Mouse (Mus musculus) urinary bladder, postnatal 4 days (tissue): ENCODE measurements around the gene Lrrc74a.
A peak's percentile ranks its signal among the peaks of the same experiment; 100 is the strongest.

Experiments used
- DNase-seq, 2 experiments: peaks; one replicate each; pipeline ENCODE4 v3.0.0; 2021 to 2022; ENCODE audit warnings: low spot score in 2 of 2

Lrrc74a gene

DNA sequence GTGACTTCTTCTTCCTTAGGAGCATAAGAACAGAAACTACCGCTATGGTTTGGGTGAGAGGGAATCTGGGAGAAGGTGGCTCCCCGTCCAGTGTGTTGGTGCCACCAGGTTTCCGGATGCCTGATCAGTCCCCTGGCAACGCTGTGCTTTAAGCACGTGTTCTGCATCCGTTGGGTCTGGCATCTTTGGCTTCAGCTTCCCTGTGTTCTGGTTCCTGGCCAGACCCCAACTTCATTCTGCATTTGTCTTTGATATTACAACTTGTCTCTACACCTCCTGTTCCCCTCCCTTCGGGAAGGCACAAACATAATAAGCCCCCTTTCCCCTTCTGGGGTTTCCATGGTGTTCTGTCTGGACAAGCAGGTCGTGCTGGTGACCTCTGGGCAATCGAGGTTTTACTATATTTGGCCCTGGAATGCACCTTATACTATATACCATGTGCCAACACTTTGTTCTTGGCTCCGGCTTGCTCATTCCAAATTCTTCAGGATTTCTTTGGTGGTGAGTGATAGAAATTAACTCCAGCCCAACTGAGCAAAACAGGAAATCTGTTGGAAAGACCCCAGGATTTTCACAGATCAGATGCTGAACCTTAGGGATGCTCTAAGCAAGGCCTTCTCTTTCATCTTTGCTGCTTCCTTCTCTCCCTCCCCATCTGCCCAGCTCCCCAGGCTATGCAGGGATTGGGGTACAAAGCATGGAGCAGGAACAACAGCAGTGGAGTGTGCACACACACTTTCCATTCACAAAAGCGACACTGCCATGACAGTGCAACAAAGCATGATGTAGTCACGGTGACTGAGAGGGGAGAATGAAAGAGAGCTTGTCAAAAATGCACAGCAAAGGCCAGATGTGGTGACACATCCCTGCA, 52.2 kb downstream of the Lrrc74a start:
- DNase-seq, result no peak

- DNase-seq, result no peak
Observed at GRCm38 (mm10) chr12:86787020-86787553, 52.9 kb downstream of the Lrrc74a start.

GRCm38 (mm10) chr12:86790100-86790848, 56.1 kb downstream of the Lrrc74a start:
- DNase-seq, result no peak

DNA sequence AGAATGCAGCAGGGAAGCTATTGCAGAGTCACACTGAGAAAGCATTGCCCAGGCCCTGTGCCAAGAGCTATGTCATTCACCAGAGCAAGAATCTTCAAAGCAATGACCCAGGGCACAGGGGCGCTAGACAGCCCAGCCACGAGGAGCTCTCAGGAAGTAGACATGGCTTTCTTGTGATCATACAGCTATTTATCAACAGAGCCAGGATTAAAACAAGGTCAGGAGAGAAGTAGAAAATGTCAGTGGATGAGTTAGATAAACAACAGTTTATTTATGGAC, 56.6 kb downstream of the Lrrc74a start:
- DNase-seq, result no peak

- no peak for DNase-seq
Observed at GRCm38 (mm10) chr12:86791987-86792386, 57.8 kb downstream of the Lrrc74a start.

- DNase-seq, result peak; percentile 68 to 71
Observed at GRCm38 (mm10) chr12:86793830-86794229, 59.7 kb downstream of the Lrrc74a start.

- DNase-seq, result no peak
Observed at GRCm38 (mm10) chr12:86794331-86794730, 60.2 kb downstream of the Lrrc74a start.

DNA sequence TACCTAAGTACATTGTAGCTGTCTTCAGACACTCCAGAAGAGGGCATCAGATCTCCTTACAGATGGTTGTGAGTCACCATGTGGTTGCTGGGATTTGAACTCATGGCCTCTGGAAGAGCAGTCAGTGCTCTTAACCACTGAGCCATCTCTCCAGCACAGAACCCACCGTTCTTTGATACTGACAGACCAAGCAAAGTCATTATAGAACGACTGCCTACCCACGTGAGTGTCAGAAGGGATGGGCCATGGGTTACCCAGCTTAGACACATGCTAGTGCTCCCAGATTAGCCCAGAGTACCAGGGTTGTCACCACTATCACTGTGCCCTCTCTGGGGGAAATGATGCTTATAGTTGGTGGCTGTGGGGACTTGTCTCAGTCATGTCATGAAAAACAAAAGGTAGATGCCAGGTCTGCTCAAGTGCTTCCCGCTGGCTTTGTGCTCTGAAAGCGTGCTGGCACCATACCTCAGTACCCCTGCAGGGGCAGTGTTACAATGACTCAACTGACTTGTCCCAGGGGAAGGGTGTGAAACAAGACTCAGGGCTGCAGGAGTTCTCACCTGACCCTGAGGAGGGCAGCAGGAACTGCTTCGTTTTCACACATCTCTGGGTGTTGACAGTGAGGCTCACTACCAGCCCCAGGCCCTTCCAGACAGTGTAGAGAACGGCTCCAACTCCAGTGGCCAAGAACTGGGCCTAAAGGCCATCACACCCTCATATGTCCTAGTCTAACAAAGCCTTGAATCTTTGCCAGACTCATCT, 61.1 kb downstream of the Lrrc74a start:
- no peak for DNase-seq

GRCm38 (mm10) chr12:86795838-86796232, 61.7 kb downstream of the Lrrc74a start:
- DNase-seq, result peak; percentile 72 to 73

- no peak for DNase-seq
Observed at GRCm38 (mm10) chr12:86796351-86796750, 62.2 kb downstream of the Lrrc74a start.

DNA sequence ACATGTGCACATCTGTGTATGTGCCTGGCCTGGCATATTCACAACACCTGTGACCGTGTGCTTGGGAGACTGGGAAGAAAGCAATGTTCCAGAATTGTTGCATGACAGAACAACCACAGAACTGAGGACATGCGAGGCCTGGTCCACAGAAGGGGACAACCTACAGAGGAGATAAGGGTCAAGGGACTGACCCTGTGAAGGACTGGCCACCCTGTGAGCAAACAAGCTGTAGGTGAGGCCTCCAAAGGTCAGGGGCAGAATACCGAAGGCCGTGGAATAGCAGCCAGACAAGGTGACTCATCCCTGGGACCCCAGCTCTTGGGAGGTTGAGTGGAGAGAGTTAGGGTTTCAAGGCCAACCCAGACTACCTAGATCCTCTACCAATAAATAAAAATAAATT, 63.6 kb downstream of the Lrrc74a start:
- DNase-seq, result no peak

DNA sequence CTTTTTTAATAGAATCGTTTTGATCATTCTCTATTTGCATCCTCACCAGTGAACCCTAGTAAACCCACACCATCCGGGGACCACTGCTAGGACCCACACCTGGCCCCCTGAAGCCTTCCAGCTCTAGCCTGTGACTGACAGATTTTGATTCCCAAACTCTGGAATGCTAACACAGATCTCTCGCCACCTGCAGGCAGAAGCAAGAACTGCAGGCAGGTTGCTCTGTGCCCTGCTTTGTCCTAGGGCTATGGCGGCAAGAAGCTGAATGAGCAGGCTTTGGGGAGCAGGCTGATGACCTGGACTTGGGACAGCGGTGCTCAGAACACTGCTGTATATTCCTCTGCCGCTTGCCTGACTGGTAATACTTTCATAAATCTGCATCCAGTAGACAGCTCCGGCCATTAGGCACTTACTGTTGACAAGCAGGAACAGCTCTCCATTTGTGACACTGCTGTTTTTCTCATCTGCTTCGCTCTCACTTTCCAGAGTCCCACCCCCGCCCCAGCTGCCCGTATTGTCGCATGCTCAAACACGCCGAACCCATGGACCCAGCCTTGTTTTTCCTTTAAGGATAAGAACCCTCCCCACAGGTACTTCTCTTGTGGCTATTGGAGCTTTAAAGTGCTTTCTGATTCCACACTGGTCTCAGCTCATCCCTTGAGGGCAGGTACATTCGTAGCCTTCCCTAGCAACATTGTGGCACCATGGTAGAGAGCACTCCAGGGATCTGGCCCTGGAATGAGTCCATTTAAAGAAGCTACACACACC, 64.8 kb downstream of the Lrrc74a start:
- peak; percentile 73 to 87 for DNase-seq

- no peak for DNase-seq
Observed at GRCm38 (mm10) chr12:86799786-86800185, 65.6 kb downstream of the Lrrc74a start.

DNA sequence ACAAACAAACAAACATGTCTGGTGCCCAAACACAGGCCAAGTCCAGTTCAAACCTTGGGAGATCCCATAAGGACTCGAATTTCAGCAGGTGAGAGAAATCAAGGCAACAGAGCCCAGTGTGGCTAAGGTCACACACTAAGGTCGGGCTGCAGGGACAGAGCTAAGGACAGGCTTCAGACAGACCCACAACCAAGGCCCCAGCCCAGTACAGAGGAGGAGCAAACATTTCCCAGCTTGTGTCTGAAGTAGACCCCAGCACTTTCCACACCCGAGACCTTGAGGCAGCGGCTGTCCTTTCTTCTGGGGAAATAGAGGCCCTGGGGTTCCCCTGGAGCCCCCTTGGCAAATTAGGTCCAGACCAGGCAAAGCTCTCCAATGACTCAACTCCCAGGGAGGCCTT, 66.2 kb downstream of the Lrrc74a start:
- no peak for DNase-seq

DNA sequence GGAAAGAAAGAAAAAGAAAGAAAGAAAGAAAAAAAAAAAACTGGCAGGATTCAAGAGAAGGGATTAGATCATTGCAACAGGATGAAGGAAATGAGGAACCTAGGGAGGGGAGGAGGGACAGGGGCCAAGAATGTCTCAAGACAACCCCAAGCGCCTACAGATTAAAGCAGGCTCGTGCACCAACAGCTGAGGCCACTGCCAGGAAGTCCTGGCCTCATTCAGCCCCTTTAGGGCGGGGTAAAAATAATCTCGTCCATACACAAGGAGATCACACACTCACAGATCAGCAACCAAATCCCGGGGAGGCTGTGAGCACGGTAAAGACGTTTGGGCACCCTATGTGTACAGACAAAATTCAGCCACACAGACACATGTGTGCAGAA, 66.6 kb downstream of the Lrrc74a start:
- DNase-seq, result peak; percentile 71 to 80

GRCm38 (mm10) chr12:86801148-86802004, 67.2 kb downstream of the Lrrc74a start:
- peak; percentile 95 to 98 for DNase-seq

DNA sequence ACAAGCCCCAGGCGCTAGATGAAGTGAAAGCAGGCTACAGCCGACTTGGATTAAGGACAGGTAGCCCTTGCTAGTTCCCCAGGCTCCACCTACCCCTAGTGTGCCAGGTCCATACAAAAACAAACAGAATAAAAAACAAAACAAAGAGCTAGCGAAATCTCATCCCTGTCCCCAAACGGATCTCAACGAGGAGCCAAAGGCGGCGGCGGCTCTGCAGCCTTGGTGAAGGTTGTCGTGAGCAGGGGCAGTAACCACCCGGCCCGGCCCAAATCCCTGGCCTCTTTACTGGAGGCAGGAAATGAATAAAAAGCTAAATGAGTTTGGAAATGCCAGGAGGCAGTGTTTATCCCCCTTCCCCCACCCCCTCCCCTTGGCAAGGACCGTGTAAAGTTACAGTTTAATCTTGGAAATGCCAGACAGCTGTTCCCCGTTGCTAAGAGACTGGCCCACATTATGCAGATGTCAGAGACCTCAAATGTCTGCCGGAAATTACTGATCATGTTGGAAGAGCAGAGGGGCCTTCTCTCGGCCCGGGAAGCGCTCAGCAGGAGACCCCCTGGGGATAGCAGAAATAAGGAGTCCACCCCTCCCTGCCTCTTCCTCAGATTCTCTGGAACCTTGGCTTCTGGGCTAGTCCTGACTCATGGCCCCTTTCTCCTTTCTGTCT, 68.0 kb downstream of the Lrrc74a start:
- no peak for DNase-seq

DNA sequence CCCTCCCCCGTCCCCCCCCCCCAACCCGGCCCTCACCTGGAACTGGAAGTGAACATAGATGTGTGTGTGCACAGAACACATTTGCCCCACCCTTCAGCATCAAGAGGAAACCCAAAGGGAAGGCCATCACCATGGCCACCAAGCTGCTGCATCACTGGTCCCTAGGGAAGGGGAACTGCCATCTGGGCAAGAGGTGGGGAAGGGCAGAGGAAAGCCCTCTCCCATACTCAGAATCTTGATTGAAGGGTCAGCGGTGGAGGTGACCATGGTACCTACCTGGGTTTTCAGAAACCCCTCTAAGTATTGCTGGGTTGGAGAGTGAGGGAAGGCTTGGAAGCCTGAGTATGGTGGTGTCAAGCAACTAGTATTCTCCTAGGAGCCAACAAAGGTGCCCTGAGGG, 68.7 kb downstream of the Lrrc74a start:
- DNase-seq, result no peak

DNA sequence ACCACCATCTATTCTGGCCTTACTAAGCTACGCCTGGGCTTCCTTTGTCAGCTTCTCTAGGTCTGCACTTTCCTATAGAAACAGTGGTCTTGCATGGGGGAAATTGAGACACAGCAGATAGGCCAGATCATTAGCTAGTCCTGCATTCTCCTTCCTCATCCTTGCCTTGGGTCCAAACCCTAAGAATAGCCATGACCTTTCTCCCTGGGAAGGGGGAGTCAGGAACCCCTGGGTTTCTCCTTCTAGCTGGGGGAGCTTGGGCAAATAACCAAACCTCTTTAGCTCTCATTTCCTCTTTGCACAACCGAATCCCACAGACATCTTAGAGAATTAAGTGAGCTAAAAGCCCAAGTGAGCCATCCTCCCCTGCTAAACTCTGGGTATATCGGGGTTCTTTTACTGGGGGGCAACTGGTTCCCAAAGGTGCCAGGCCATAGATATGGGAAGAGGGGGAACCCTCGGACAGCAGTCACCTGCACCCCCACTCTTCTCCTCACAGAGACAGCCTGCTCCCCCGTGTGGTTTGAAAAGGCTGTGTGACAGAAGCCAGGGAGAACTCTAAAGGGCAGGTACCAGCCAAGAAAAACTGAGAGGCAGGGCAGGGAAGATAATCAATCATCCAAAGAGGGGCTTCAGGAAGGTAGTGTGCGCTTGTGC, 69.6 kb downstream of the Lrrc74a start:
- DNase-seq, result no peak
